Mouse (Mus musculus) heart, embryonic 16.5 days (tissue): Measurements from ENCODE around the gene Dok3. TPM values are rescaled to one million over a fixed set of nuclear protein-coding genes. Genes with fewer than 3 reads are reported as not detected.

Source experiments
- ATAC-seq: fragments of 200-750 bp; cut with Nextera tagmentation; replicated peaks from 2 replicates; pipeline ENCODE4 v1.8.0; 2017; ENCODE audit warnings: moderate number of reproducible peaks; ENCODE audit not compliant: insufficient read depth, low FRiP score; ENCODE audit errors: extremely low read depth
- H3K27ac ChIP-seq: fragments of 300-500 bp; sonication (generic); 2 replicates; pipeline ENCODE4 v1.5.1; 2014; ENCODE audit warnings: mild to moderate bottlenecking, low read length, control low read depth, moderate library complexity
- H3K27me3 ChIP-seq: fragments of 300-500 bp; sonication (generic); 2 replicates; pipeline ENCODE4 v1.6.1; 2014; ENCODE audit warnings: low read length, mixed read lengths; ENCODE audit not compliant: control insufficient read depth, insufficient read depth
- H3K36me3 ChIP-seq: fragments of 300-500 bp; sonication (generic); 2 replicates; pipeline ENCODE4 v1.6.1; 2014; ENCODE audit not compliant: control insufficient read depth, insufficient read depth
- H3K4me1 ChIP-seq: fragments of 300-500 bp; sonication (generic); 2 replicates; pipeline ENCODE4 v1.6.1; 2014; ENCODE audit warnings: low read length, mixed read lengths; ENCODE audit not compliant: control insufficient read depth, insufficient read depth
- H3K4me2 ChIP-seq: fragments of 300-500 bp; sonication (generic); 2 replicates; pipeline ENCODE4 v1.6.1; 2014; ENCODE audit warnings: low read depth, mild to moderate bottlenecking, control low read depth, low read length
- H3K4me3 ChIP-seq: fragments of 300-500 bp; sonication (generic); 2 replicates; pipeline ENCODE4 v1.5.1; 2014; ENCODE audit warnings: mild to moderate bottlenecking, control low read depth, low read length
- H3K9ac ChIP-seq: fragments of 300-500 bp; sonication (generic); 2 replicates; pipeline ENCODE4 v1.6.1; 2014; ENCODE audit warnings: low read length, control low read depth
- H3K9me3 ChIP-seq: fragments of 300-500 bp; sonication (generic); replicated peaks from 2 replicates; pipeline ENCODE4 v1.6.1; 2016; ENCODE audit warnings: low read length; ENCODE audit not compliant: control insufficient read depth
- WGBS: fragments of 180-500 bp; shearing (Covaris S2); extraction: QIAGEN DNeasy Blood & Tissue Kit; methylation state at CpG from one replicate; pipeline ENCODE4 v1.1.7; 2014; 5-methylcytosine and 5-hydroxymethylcytosine counted together
- polyA plus RNA-seq: library from polyadenylated mRNA; unstranded; fragments of >200 nt; fragmentation: Nextera tagmentation; extraction: Ambion mirVana; gene quantifications from 2 replicates; pipeline ENCODE4 v1.2.1, GENCODE M21; 2015

Dok3 gene
- polyA plus RNA-seq, 1 experiment from 2014 or later, result 2.2 TPM

DNA sequence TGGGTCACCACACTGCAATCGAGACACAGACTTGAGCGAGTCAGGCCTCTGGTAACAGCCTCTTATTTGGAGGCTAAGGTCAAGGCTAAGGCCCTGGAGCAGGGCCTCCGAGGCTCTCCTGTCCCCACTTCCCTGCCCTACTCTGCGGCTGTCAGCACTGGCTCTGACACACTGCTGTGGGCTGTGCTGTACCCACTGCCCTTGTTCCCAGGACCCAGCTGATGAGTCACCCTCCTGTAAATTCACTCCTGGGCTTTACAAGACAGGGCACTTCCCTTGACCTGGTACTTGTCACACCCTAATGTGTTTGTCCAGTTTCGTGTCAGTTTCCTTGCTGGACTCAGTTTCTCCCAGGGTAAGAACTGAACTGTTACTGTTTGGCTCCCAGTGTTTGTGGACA lies 19.3 kb upstream of the Dok3 start:
- ATAC-seq, result no peak
- Histone ChIP-seq H3K9me3 (no peaks in the 10 kb centered on the region), H3K27me3 (no peaks in the 10 kb centered on the region), H3K9ac (no peak overlapping the region), H3K27ac (no peak overlapping the region), H3K4me1 (no peaks in the 10 kb centered on the region), H3K4me2 (no peak overlapping the region), H3K4me3 (no peak overlapping the region), H3K36me3 (peaks cover 13% of the 10 kb centered on the region)
- WGBS, result 72% methylated on average over 5 of the region's 5 CpGs

GRCm38 (mm10) chr13:55547916-55548315 lies 18.8 kb upstream of the Dok3 start:
- no peak for ATAC-seq
- Histone ChIP-seq H3K36me3 (peaks cover 15% of the 10 kb centered on the region), H3K27ac (no peak overlapping the region), H3K9ac (no peak overlapping the region), H3K27me3 (no peaks in the 10 kb centered on the region), H3K4me3 (no peak overlapping the region), H3K4me1 (no peaks in the 10 kb centered on the region), H3K4me2 (no peak overlapping the region), H3K9me3 (no peaks in the 10 kb centered on the region)
- 96% methylated on average over 2 of the region's 2 CpGs for WGBS

- 85% methylated on average over 6 of the region's 6 CpGs for WGBS
- no peak overlapping the region for H3K4me3 ChIP-seq
Observed at GRCm38 (mm10) chr13:55544792-55545191, 15.7 kb upstream of the Dok3 start.

GRCm38 (mm10) chr13:55543447-55543846 lies 14.4 kb upstream of the Dok3 start:
- H3K9me3 ChIP-seq, result no peaks in the 10 kb centered on the region
- peaks cover 43% of the 10 kb centered on the region for H3K36me3 ChIP-seq
- no peaks in the 10 kb centered on the region for H3K27me3 ChIP-seq
- WGBS, result 86% methylated on average over 8 of the region's 8 CpGs
- H3K4me3 ChIP-seq, result no peak overlapping the region
- no peaks in the 10 kb centered on the region for H3K4me1 ChIP-seq
- no peak overlapping the region for H3K9ac ChIP-seq
- no peak overlapping the region for H3K4me2 ChIP-seq
- no peak for ATAC-seq
- H3K27ac ChIP-seq, result no peak overlapping the region

More at GRCm38 (mm10) chr13:55544792-55545191, 15.7 kb upstream of the Dok3 start:
- Histone ChIP-seq H3K27ac (no peak overlapping the region), H3K36me3 (peaks cover 36% of the 10 kb centered on the region), H3K4me1 (no peaks in the 10 kb centered on the region), H3K4me2 (no peak overlapping the region), H3K9ac (no peak overlapping the region), H3K9me3 (no peaks in the 10 kb centered on the region), H3K27me3 (no peaks in the 10 kb centered on the region)
- ATAC-seq, result no peak

- Histone ChIP-seq H3K27ac (no peak overlapping the region), H3K4me3 (no peak overlapping the region), H3K9me3 (no peaks in the 10 kb centered on the region), H3K4me2 (no peak overlapping the region), H3K4me1 (no peaks in the 10 kb centered on the region), H3K36me3 (peaks cover 46% of the 10 kb centered on the region), H3K27me3 (no peaks in the 10 kb centered on the region), H3K9ac (no peak overlapping the region)
- 96% methylated on average over 4 of the region's 4 CpGs for WGBS
- ATAC-seq, result no peak
Observed at GRCm38 (mm10) chr13:55542891-55543290, 13.8 kb upstream of the Dok3 start.

DNA sequence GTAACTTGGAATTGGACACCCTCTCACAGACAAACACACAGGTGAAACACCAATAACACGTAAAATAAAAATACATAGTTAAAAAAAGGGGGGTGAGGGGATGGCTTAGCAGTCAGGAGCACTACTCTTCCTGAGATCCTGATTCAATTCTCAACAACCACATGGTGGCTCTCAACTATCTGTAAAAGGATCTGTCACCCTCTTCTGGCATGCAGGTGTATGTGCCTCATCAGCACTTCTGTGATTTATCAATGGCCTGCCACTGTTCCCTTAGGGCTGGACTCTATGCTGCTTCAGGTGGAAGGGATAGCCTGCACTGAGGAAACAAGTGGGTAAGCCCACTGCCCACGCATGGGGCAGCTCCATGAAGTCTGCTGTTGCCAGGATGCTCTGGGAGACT lies 11.8 kb upstream of the Dok3 start:
- no peak overlapping the region for H3K27ac ChIP-seq
- WGBS, result 90% methylated on average over 2 of the region's 2 CpGs

DNA sequence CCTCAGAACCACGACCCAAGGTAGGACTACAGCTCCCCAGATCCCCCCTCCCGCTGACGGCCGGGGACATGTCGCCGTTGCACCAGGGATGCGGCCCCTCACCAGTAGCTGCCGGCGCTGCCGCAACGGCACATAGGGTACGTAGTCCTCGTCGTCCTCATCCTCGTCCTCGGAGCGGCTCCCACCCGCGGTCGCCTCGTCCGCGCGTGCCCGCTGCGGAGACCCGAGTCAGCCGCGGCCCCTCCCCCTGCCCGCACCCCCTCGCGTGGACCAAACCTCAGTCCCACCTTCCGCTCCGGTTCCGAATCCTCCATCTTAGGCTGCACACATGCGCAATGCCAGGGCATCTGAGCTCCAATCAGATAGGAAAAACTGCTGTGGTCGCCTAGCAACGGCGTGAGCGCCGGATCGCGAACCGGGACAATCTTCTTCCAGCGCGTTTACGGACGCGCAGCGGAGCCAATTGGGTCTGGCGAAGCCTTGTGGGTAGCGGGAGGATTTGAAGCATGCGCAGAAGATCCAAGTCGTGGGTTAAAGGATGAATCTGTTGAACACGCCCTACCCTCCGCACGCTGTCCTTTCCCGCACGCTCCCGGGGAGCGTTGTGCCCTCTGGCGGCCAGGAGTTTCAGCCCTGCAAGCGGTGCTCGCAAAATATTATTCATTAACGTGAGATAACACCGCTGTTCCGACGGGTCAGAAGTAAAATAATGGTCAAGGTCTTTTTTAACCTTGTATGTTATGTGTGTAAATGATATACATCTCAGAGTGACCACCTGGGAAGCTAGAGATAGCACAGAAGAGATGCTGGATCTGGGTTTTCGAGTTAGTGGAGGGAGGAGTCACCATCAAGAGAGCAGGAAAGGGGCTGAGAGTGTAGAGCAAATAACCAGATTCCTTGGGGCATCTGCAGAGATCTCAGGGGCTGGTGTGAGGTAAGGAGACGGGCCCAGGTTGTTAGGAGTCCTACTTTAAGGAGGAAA lies 7.4 kb upstream of the Dok3 start, which contains the start of gene Ddx41:
Gene Ddx41 (minus strand): TSS at position 465 of the 982 bp plus-strand sequence.
- peak within 1 kb of the TSS; percentile 94 for H3K4me2 ChIP-seq
- peak within 1 kb of the TSS; percentile 43; the same call in 1 of the 2 replicates for H3K27ac ChIP-seq
- peak; percentile 98 for ATAC-seq
- H3K36me3 ChIP-seq, result peaks cover 52% of the 10 kb centered on the region
- WGBS, result 1% methylated on average over 69 of the region's 70 CpGs
- peak within 1 kb of the TSS; percentile 90 for H3K4me3 ChIP-seq
- H3K9ac ChIP-seq, result peak within 1 kb of the TSS; percentile 90
- no peaks in the 10 kb centered on the region for H3K27me3 ChIP-seq
- peaks cover 12% of the 10 kb centered on the region for H3K4me1 ChIP-seq
- no peaks in the 10 kb centered on the region for H3K9me3 ChIP-seq

More for the DNA sequence above, 11.8 kb upstream of the Dok3 start:
- H3K4me1 ChIP-seq, result peaks cover 3% of the 10 kb centered on the region; the same call in 1 of the 2 replicates
- H3K4me3 ChIP-seq, result no peak overlapping the region
- no peak overlapping the region for H3K4me2 ChIP-seq
- no peaks in the 10 kb centered on the region for H3K9me3 ChIP-seq
- no peak overlapping the region for H3K9ac ChIP-seq
- H3K36me3 ChIP-seq, result peaks cover 40% of the 10 kb centered on the region
- no peaks in the 10 kb centered on the region for H3K27me3 ChIP-seq
- no peak for ATAC-seq

- Histone ChIP-seq H3K27ac (no peak overlapping the region), H3K4me2 (peak overlapping the region; percentile 94), H3K4me1 (peaks cover 12% of the 10 kb centered on the region), H3K27me3 (no peaks in the 10 kb centered on the region), H3K36me3 (peaks cover 52% of the 10 kb centered on the region), H3K4me3 (peak overlapping the region; percentile 90), H3K9ac (peak overlapping the region; percentile 90), H3K9me3 (no peaks in the 10 kb centered on the region)
- WGBS, result 18% methylated on average over 17 of the region's 17 CpGs
- ATAC-seq, result peak; percentile 5; the same call in 1 of the 2 replicates
Observed at GRCm38 (mm10) chr13:55535796-55536193, 6.7 kb upstream of the Dok3 start.

- no peak overlapping the region for H3K9ac ChIP-seq
- no peak for ATAC-seq
- WGBS, result 92% methylated on average over 15 of the region's 15 CpGs
- peak overlapping the region; percentile 94 for H3K4me2 ChIP-seq
- H3K36me3 ChIP-seq, result peaks cover 54% of the 10 kb centered on the region
- no peaks in the 10 kb centered on the region for H3K9me3 ChIP-seq
- no peaks in the 10 kb centered on the region for H3K27me3 ChIP-seq
- no peak overlapping the region for H3K27ac ChIP-seq
- no peak overlapping the region for H3K4me3 ChIP-seq
- peaks cover 12% of the 10 kb centered on the region for H3K4me1 ChIP-seq
Observed at GRCm38 (mm10) chr13:55535191-55535590, 6.1 kb upstream of the Dok3 start.
